Mouse (Mus musculus) heart, adult 11 months (tissue): ENCODE measurements at regions not wholly inside any gene's neighbourhood (a gene's known extent, or its start where the extent isn't known, plus 50 kb on each side); places are given as distances from the start of the nearest gene placed in this dataset.
A peak's percentile ranks its signal among the peaks of the same experiment; 100 is the strongest.

Experiments
- DNase-seq: peaks from one replicate; pipeline ENCODE4 v3.0.0; 2022

GRCm38 (mm10) chr19:15465063-15465760, 481.9 kb downstream of the Psat1 start:
- no peak for DNase-seq

- no peak for DNase-seq
These were observed 489.3 kb downstream of the Psat1 start for GRCm38 (mm10) chr19:15457793-15458192.

- no peak for DNase-seq
These were observed 490.0 kb downstream of the Psat1 start for GRCm38 (mm10) chr19:15456943-15457735.

- no peak for DNase-seq
These were observed 498.1 kb downstream of the Psat1 start for GRCm38 (mm10) chr19:15448989-15449388.

- DNase-seq, result no peak
These were observed 515.3 kb downstream of the Psat1 start for GRCm38 (mm10) chr19:15431798-15432197.

GRCm38 (mm10) chr19:15421311-15421710, 525.8 kb downstream of the Psat1 start:
- no peak for DNase-seq

- peak; percentile 78 for DNase-seq
These were observed 548.5 kb downstream of the Psat1 start for GRCm38 (mm10) chr19:15398624-15399023.

- DNase-seq, result no peak
These were observed 575.5 kb downstream of the Psat1 start for GRCm38 (mm10) chr19:15371682-15372081.

- no peak for DNase-seq
These were observed 580.2 kb downstream of the Psat1 start for GRCm38 (mm10) chr19:15366951-15367350.

GRCm38 (mm10) chr19:15357181-15357580, 590.0 kb downstream of the Psat1 start:
- no peak for DNase-seq

GRCm38 (mm10) chr19:15348356-15348755, 598.8 kb downstream of the Psat1 start:
- no peak for DNase-seq

GRCm38 (mm10) chr19:15342229-15342628, 604.9 kb downstream of the Psat1 start:
- DNase-seq, result no peak

GRCm38 (mm10) chr19:15340305-15340983, 606.7 kb downstream of the Psat1 start:
- no peak for DNase-seq

GRCm38 (mm10) chr19:15339979-15340304, 607.2 kb downstream of the Psat1 start:
- no peak for DNase-seq

- DNase-seq, result no peak
These were observed 617.0 kb downstream of the Psat1 start for GRCm38 (mm10) chr19:15330155-15330554.

GRCm38 (mm10) chr19:15299474-15299873, 647.7 kb downstream of the Psat1 start:
- peak; percentile 60 for DNase-seq

GRCm38 (mm10) chr19:15285016-15285415, 662.1 kb downstream of the Psat1 start:
- peak; percentile 16 for DNase-seq

- DNase-seq, result no peak
These were observed 644.9 kb upstream of the Tle4 start for GRCm38 (mm10) chr19:15242781-15243180.

- DNase-seq, result no peak
These were observed 632.5 kb upstream of the Tle4 start for GRCm38 (mm10) chr19:15230129-15230927.

- no peak for DNase-seq
These were observed 619.5 kb upstream of the Tle4 start for GRCm38 (mm10) chr19:15217387-15217786.

- DNase-seq, result no peak
These were observed 616.8 kb upstream of the Tle4 start for GRCm38 (mm10) chr19:15214651-15215050.

GRCm38 (mm10) chr19:15212881-15213280, 615.0 kb upstream of the Tle4 start:
- DNase-seq, result no peak

GRCm38 (mm10) chr19:15203039-15203438, 605.2 kb upstream of the Tle4 start:
- DNase-seq, result no peak
